ENCODE assay signal across 11 mouse cellular contexts in the genomic region with DNA sequence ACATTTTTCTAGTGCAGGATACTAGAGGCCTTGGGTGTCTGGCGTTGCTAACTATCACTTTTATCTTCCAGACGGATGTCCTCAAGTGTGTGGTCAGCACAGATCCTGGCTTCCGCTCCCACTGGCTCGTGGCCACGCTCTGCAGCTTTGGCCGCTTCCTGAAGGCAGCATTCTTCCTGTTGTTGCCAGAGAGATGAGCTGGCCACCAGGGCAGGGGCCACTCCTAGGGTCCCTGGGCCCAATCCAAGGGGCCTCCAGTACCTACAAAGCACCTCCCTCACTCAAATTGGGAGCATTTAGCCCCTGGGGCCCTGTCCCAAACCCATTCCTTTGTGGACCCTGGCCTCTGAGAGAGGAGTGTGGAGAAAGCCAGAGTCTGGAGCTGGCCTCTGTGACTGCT. TPM values are rescaled to one million over a fixed set of nuclear protein-coding genes. Genes with fewer than 3 reads are reported as not detected.
DNase-seq lines count a peak whose midpoint lies in the region; ATAC-seq and TF ChIP-seq lines count a peak whose summit lies in the region.
"Had no signal": no experiment of that assay in that cellular context is flagged by ENCODE, and none has a peak within 500 bp of the region (broad histone marks: within the 10 kb centered on the region; RNA-seq: fewer than 3 reads in every experiment).

No protein-coding gene starts in this region.

- peak overlapping the region; percentile 72 for H3K27ac ChIP-seq in heart, postnatal 0 days (ENCODE audit: low read depth)
- H3K27ac ChIP-seq in lung, embryonic 16.5 days (ENCODE audit: low read length), result peak overlapping the region; percentile 87
- H3K27ac ChIP-seq in midbrain, embryonic 14.5 days (replicated peaks; ENCODE audit: low read depth, low read length), result no peak overlapping the region
- no peak overlapping the region for H3K27ac ChIP-seq in hindbrain, embryonic 14.5 days
- H3K27ac ChIP-seq: midbrain, embryonic 12.5 days had no signal

- TF ChIP-seq CTCF in heart, postnatal 0 days (IDR thresholded peaks at IDR 0.05; ENCODE audit: low read depth), result no peak

- ATAC-seq in heart, postnatal 0 days (ENCODE audit: insufficient read depth, low read depth), result peak; percentile 47
- peak; percentile 68 for ATAC-seq in lung, embryonic 16.5 days (ENCODE audit: low read depth)
- no peak for ATAC-seq in midbrain, embryonic 14.5 days (ENCODE audit: low FRiP score, low TSS enrichment)
- no peak for ATAC-seq in hindbrain, embryonic 14.5 days (ENCODE audit: low FRiP score)
- ATAC-seq in megakaryocyte progenitor cell, adult 5-6 weeks (replicated peaks; ENCODE audit: poor library complexity), result no peak
- ATAC-seq: Patski had no signal

- no peaks in the 10 kb centered on the region for H3K27me3 ChIP-seq in heart, postnatal 0 days (ENCODE audit: control insufficient read depth, insufficient read depth, low read length)
- H3K27me3 ChIP-seq in lung, embryonic 16.5 days (ENCODE audit: control insufficient read depth, insufficient read depth, low read depth, low read length), result no peaks in the 10 kb centered on the region
- no peaks in the 10 kb centered on the region for H3K27me3 ChIP-seq in midbrain, embryonic 14.5 days (ENCODE audit: control insufficient read depth, insufficient read depth, low read length)
- H3K27me3 ChIP-seq in hindbrain, embryonic 14.5 days (ENCODE audit: control insufficient read depth, insufficient read depth, low read length), result no peaks in the 10 kb centered on the region
- H3K27me3 ChIP-seq: midbrain, embryonic 12.5 days; Patski had no signal

- H3K9ac ChIP-seq in heart, postnatal 0 days (replicated peaks; ENCODE audit: low read depth, low read length), result no peak overlapping the region
- no peak overlapping the region for H3K9ac ChIP-seq in lung, embryonic 16.5 days (ENCODE audit: low read length)
- H3K9ac ChIP-seq in midbrain, embryonic 14.5 days (replicated peaks; ENCODE audit: low read length), result no peak overlapping the region
- no peak overlapping the region for H3K9ac ChIP-seq in hindbrain, embryonic 14.5 days
- H3K9ac ChIP-seq: midbrain, embryonic 12.5 days had no signal

- H3K4me1 ChIP-seq in heart, postnatal 0 days (ENCODE audit: control insufficient read depth, insufficient read depth), result peaks cover 13% of the 10 kb centered on the region
- H3K4me1 ChIP-seq in lung, embryonic 16.5 days (replicated peaks; ENCODE audit: control insufficient read depth, insufficient read depth, low read length), result peaks cover 12% of the 10 kb centered on the region
- no peaks in the 10 kb centered on the region for H3K4me1 ChIP-seq in midbrain, embryonic 14.5 days (ENCODE audit: control insufficient read depth, insufficient read depth, low read length)
- H3K4me1 ChIP-seq in hindbrain, embryonic 14.5 days (replicated peaks; ENCODE audit: control insufficient read depth, insufficient read depth, low read length), result no peaks in the 10 kb centered on the region
- H3K4me1 ChIP-seq: midbrain, embryonic 12.5 days had no signal

- H3K9me3 ChIP-seq in heart, postnatal 0 days (replicated peaks; ENCODE audit: control insufficient read depth, low read length), result no peaks in the 10 kb centered on the region
- H3K9me3 ChIP-seq in lung, embryonic 16.5 days (ENCODE audit: control insufficient read depth, low read length), result no peaks in the 10 kb centered on the region
- no peaks in the 10 kb centered on the region for H3K9me3 ChIP-seq in midbrain, embryonic 14.5 days (ENCODE audit: control insufficient read depth, low read length)
- H3K9me3 ChIP-seq in hindbrain, embryonic 14.5 days (ENCODE audit: control insufficient read depth, low read length), result no peaks in the 10 kb centered on the region
- H3K9me3 ChIP-seq: midbrain, embryonic 12.5 days had no signal

- no peak overlapping the region for H3K4me3 ChIP-seq in heart, postnatal 0 days (ENCODE audit: low read depth, low read length)
- H3K4me3 ChIP-seq in lung, embryonic 16.5 days (ENCODE audit: low read length), result no peak overlapping the region
- no peak overlapping the region for H3K4me3 ChIP-seq in midbrain, embryonic 14.5 days (replicated peaks; ENCODE audit: low read depth, low read length)
- no peak overlapping the region for H3K4me3 ChIP-seq in hindbrain, embryonic 14.5 days (replicated peaks; ENCODE audit: low read length)
- H3K4me3 ChIP-seq: erythroblast, embryonic 14.5 days; midbrain, embryonic 12.5 days had no signal

- no peak for TF ChIP-seq EP300 in heart, postnatal 0 days (IDR thresholded peaks at IDR 0.05; ENCODE audit: low read depth)

- H3K4me2 ChIP-seq in heart, postnatal 0 days (ENCODE audit: low read depth, low read length), result no peak overlapping the region
- H3K4me2 ChIP-seq in lung, embryonic 16.5 days (ENCODE audit: low read depth, low read length), result no peak overlapping the region
- H3K4me2 ChIP-seq in midbrain, embryonic 14.5 days (ENCODE audit: low read length), result no peak overlapping the region
- H3K4me2 ChIP-seq in hindbrain, embryonic 14.5 days (replicated peaks), result no peak overlapping the region
- H3K4me2 ChIP-seq: midbrain, embryonic 12.5 days had no signal

- 0 out of 2 replicates have a peak, but pooled peaks cover 11% of the 10 kb centered on the region for H3K36me3 ChIP-seq in heart, postnatal 0 days (replicated peaks; ENCODE audit: control insufficient read depth, insufficient read depth, low read length)
- peaks cover 12% of the 10 kb centered on the region for H3K36me3 ChIP-seq in lung, embryonic 16.5 days (ENCODE audit: control insufficient read depth, insufficient read depth, low read length)
- H3K36me3 ChIP-seq in midbrain, embryonic 14.5 days (ENCODE audit: control insufficient read depth, insufficient read depth, low read length), result peaks cover 22% of the 10 kb centered on the region
- peaks cover 31% of the 10 kb centered on the region for H3K36me3 ChIP-seq in hindbrain, embryonic 14.5 days (replicated peaks; ENCODE audit: control insufficient read depth, insufficient read depth)

- peak; percentile 28 for DNase-seq in Muller cell, postnatal 12 days (ENCODE audit: inconsistent ontology term)
- peak; percentile 16 for DNase-seq in cerebellum, adult 8-10 months
- DNase-seq in heart, postnatal 0 days (ENCODE audit: low spot score), result no peak
- no peak for DNase-seq in midbrain, embryonic 14.5 days
- DNase-seq in hindbrain, embryonic 14.5 days (ENCODE audit: low spot score), result no peak
- no peak for DNase-seq in layer of hippocampus, postnatal 14 days (ENCODE audit: low spot score in 2 of 2)

- 33% methylated on average over 6 of the region's 6 CpGs for WGBS in heart, postnatal 0 days
- 43% methylated on average over 6 of the region's 6 CpGs for WGBS in lung, embryonic 16.5 days
- 84% methylated on average over 6 of the region's 6 CpGs for WGBS in midbrain, embryonic 14.5 days
- WGBS in hindbrain, embryonic 14.5 days, result 93% methylated on average over 6 of the region's 6 CpGs

RNA-seq across cellular contexts. Expression of a gene that starts 9.5 kb away (rescaled TPM):
- 50.8 and 61.5 TPM in 2 replicates for total RNA-seq in heart, postnatal 0 days (2014; rRNA removed; ENCODE audit: low replicate concordance)
- polyA plus RNA-seq in heart, postnatal 0 days (2015; fragmentation: Nextera tagmentation; extraction: Ambion mirVana), result 25.6 and 27.6 TPM in 2 replicates
- 65.9 and 68.1 TPM in 2 replicates for polyA plus RNA-seq in lung, embryonic 16.5 days (2015; fragmentation: Nextera tagmentation; extraction: Ambion mirVana)
- 77.6 and 87.4 TPM in 2 replicates for polyA plus RNA-seq in midbrain, embryonic 14.5 days (2014; fragmentation: Nextera tagmentation; extraction: Ambion mirVana)
- 79.8 and 82.4 TPM in 2 replicates for polyA plus RNA-seq in hindbrain, embryonic 14.5 days (2014; fragmentation: Nextera tagmentation; extraction: Ambion mirVana)
- 10 to 100 TPM; 85.2 to 95.5 TPM for total RNA-seq in layer of hippocampus, postnatal 14 days (2021)
- 0.17 TPM in 1 of 2 replicates, not detected in the other for total RNA-seq in megakaryocyte progenitor cell, adult 5-6 weeks (2015)
- total RNA-seq in megakaryocyte progenitor cell, adult 5-6 weeks (2017), result 0.92 TPM in 1 of 2 replicates, not detected in the other
- polyA plus RNA-seq: erythroblast, embryonic 14.5 days had no signal

RNA-seq across cellular contexts. Expression of a gene that starts 36.5 kb away (rescaled TPM):
- 134 and 174 TPM in 2 replicates for total RNA-seq in heart, postnatal 0 days (2014; rRNA removed; ENCODE audit: low replicate concordance)
- polyA plus RNA-seq in heart, postnatal 0 days (2015; fragmentation: Nextera tagmentation; extraction: Ambion mirVana), result 107 and 108 TPM in 2 replicates
- polyA plus RNA-seq in lung, embryonic 16.5 days (2015; fragmentation: Nextera tagmentation; extraction: Ambion mirVana), result 176 and 183 TPM in 2 replicates
- 357 and 370 TPM in 2 replicates for polyA plus RNA-seq in midbrain, embryonic 14.5 days (2014; fragmentation: Nextera tagmentation; extraction: Ambion mirVana)
- polyA plus RNA-seq in hindbrain, embryonic 14.5 days (2014; fragmentation: Nextera tagmentation; extraction: Ambion mirVana), result 354 and 373 TPM in 2 replicates
- total RNA-seq in layer of hippocampus, postnatal 14 days (2021), result 100 to 1,000 TPM; 389 to 405 TPM
- 23.4 and 28.8 TPM in 2 replicates for total RNA-seq in megakaryocyte progenitor cell, adult 5-6 weeks (2015)
- 28.6 and 47.7 TPM in 2 replicates for total RNA-seq in megakaryocyte progenitor cell, adult 5-6 weeks (2017)

RNA-seq across cellular contexts. Expression of a gene that starts 56.3 kb away (rescaled TPM):
- 22.3 and 47.8 TPM in 2 replicates for total RNA-seq in heart, postnatal 0 days (2014; rRNA removed; ENCODE audit: low replicate concordance)
- polyA plus RNA-seq in heart, postnatal 0 days (2015; fragmentation: Nextera tagmentation; extraction: Ambion mirVana), result 50.3 and 61.1 TPM in 2 replicates
- 72.1 and 80.3 TPM in 2 replicates for polyA plus RNA-seq in lung, embryonic 16.5 days (2015; fragmentation: Nextera tagmentation; extraction: Ambion mirVana)
- 101 and 102 TPM in 2 replicates for polyA plus RNA-seq in midbrain, embryonic 14.5 days (2014; fragmentation: Nextera tagmentation; extraction: Ambion mirVana)
- polyA plus RNA-seq in hindbrain, embryonic 14.5 days (2014; fragmentation: Nextera tagmentation; extraction: Ambion mirVana), result 89.3 and 91.7 TPM in 2 replicates
- total RNA-seq in layer of hippocampus, postnatal 14 days (2021), result 10 to 100 TPM; 68.8 to 72.9 TPM
- total RNA-seq in megakaryocyte progenitor cell, adult 5-6 weeks (2015), result 17.6 and 21.0 TPM in 2 replicates
- 50.7 and 58.5 TPM in 2 replicates for total RNA-seq in megakaryocyte progenitor cell, adult 5-6 weeks (2017)

RNA-seq across cellular contexts. Expression of a gene that starts 59.7 kb away (rescaled TPM):
- total RNA-seq in heart, postnatal 0 days (2014; rRNA removed; ENCODE audit: low replicate concordance), result 57.2 and 81.4 TPM in 2 replicates
- polyA plus RNA-seq in heart, postnatal 0 days (2015; fragmentation: Nextera tagmentation; extraction: Ambion mirVana), result 53.9 and 56.7 TPM in 2 replicates
- polyA plus RNA-seq in lung, embryonic 16.5 days (2015; fragmentation: Nextera tagmentation; extraction: Ambion mirVana), result 47.2 and 49.7 TPM in 2 replicates
- polyA plus RNA-seq in midbrain, embryonic 14.5 days (2014; fragmentation: Nextera tagmentation; extraction: Ambion mirVana), result 39.2 and 46.3 TPM in 2 replicates
- polyA plus RNA-seq in hindbrain, embryonic 14.5 days (2014; fragmentation: Nextera tagmentation; extraction: Ambion mirVana), result 40.6 and 42.8 TPM in 2 replicates
- total RNA-seq in layer of hippocampus, postnatal 14 days (2021), result 10 to 100 TPM; 30.9 to 31.7 TPM
- 40.9 and 47.0 TPM in 2 replicates for total RNA-seq in megakaryocyte progenitor cell, adult 5-6 weeks (2015)
- total RNA-seq in megakaryocyte progenitor cell, adult 5-6 weeks (2017), result 21.0 and 26.2 TPM in 2 replicates

Comparison
In these comparisons a context has a peak if more than half of its experiments do, and no peak if none do; other contexts are left out.
1. DNase-seq: peak in Muller cell, postnatal 12 days (single experiment) and cerebellum, adult 8-10 months (single experiment); none in heart, postnatal 0 days (single experiment), midbrain, embryonic 14.5 days (single experiment), hindbrain, embryonic 14.5 days (single experiment) and layer of hippocampus, postnatal 14 days (0 of 2).
2. ATAC-seq: peak in heart, postnatal 0 days (single experiment) and lung, embryonic 16.5 days (single experiment); none in midbrain, embryonic 14.5 days (single experiment), hindbrain, embryonic 14.5 days (single experiment) and megakaryocyte progenitor cell, adult 5-6 weeks (single experiment).
3. H3K27ac ChIP-seq: peak in heart, postnatal 0 days (single experiment) and lung, embryonic 16.5 days (single experiment); none in midbrain, embryonic 14.5 days (single experiment) and hindbrain, embryonic 14.5 days (single experiment).